Mouse (Mus musculus) stomach, postnatal 0 days (tissue): ENCODE measurements around the gene Col5a2.

Experiments used
- CTCF ChIP-seq: IDR thresholded peaks from 2 replicates; pipeline ENCODE4 v1.5.1; 2016; ENCODE audit warnings: antibody characterized with exemption, low read depth, mild to moderate bottlenecking, moderate library complexity
- EP300 ChIP-seq: optimal IDR thresholded peaks from 2 replicates; pipeline ENCODE3; 2016; ENCODE audit warnings: antibody characterized with exemption

DNA sequence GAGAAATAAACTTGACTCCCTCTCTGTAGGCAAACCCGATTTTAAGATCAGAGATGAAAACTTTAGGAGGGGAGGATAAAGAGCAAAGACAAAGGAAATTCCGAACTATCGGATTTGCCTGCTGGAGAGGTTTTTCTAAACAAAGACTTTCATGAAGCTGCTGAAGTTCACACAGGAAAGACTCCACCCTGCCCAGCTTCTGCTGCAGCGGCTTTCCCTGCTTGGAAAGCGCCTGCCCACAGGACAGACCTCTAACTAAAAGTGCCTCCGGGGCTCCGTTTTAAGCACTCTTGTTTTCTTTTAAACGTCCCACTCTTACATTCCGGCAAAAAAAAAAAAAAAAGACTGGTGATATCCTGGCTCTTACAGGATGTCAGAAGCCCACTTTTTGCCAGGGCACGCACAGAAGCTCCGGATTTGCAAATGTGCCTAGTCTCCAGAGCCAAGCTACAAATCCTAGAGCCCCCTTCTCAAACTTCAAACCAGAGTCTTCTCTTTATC, 791 bp downstream of the Col5a2 start:
- no peak for TF ChIP-seq CTCF
- TF ChIP-seq EP300 = no peak
